Mouse (Mus musculus) megakaryocyte-erythroid progenitor cell, adult 5-6 weeks (primary cell): ENCODE results near the gene Ddx11. TPM values are rescaled to one million over a fixed set of nuclear protein-coding genes. Genes with fewer than 3 reads are reported as not detected.
"Not testable (repeated sequence)": the region's sequence is repeated elsewhere in the genome, so short reads cannot be mapped to it uniquely, and the experiment has no call there.

Experiments
- ATAC-seq: replicated peaks from 2 replicates; pipeline ENCODE4 v1.8.0; 2016; ENCODE audit warnings: mild to moderate bottlenecking, inconsistent platforms; ENCODE audit not compliant: severe bottlenecking, poor library complexity, low FRiP score, low TSS enrichment
- total RNA-seq, 2 experiments: library from RNA; stranded (forward) in 1 of 2; stranded (reverse) in 1 of 2; fragments of 200-1000, 215-1000 nt in 1 of 2; fragments of >200 nt in 1 of 2; fragmentation: Nextera tagmentation in 1 of 2; gene quantifications; 2 replicates each; pipeline ENCODE4 v1.2.3; 2014 to 2017

The Ddx11 gene
- total RNA-seq, 2 experiments from 2014 or later = 19.5 to 38.5 TPM

GRCm38 (mm10) chr17:66110746-66111145 is 12.6 kb upstream of the Ddx11 start:
- 0 out of 2 replicates have a peak, but pooled peaks have one; percentile 12 for ATAC-seq

DNA sequence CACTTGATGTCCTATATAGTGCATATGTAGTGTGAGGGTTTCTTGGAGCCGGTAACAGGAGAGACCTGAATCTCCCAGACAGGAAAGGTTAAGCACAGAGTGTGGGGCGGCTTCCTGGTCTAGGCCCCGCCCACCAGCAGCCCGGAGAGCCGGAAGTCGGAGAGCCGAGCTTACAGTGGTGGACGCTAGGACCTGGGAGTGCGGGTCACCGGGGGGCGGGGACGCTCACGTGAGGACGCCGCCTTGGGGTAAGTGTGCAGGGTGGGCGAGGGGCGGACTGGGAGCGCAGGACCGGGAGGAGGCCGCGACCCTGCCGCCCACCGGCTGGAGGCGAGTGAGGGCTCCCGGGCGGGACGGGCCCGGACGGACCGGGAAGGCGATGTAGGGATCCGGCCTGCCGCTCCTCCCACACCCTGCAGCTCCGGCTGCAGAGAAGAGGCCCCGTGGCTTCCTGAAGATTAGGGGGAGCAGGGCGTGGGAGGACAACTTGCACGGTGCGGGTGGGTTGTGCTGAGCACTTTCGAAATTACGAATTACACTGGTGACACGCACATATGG is 11.8 kb upstream of the Ddx11 start, which contains the start of gene Washc1:
Gene Washc1 (plus strand): TSS at position 144 of the 558 bp plus-strand sequence.
- ATAC-seq = peak; percentile 93

DNA sequence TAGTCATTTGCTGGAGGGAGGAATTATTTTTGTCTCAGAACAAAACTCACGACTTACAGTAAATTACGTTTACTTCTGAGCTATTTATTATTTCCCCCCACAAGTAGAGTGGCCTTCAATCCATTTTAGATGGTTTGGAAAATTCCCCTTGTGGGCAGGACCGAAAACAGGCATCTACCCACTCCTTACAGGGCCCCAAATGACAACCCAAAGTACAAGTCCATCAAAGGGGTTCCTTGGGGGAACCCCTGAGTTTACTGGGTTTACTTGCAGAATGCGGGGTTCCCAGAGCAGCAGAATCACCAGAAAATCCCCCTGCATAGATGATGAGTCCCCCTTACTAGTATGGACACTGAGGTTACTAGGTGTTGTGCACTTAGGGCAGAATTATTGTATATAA is 11.2 kb upstream of the Ddx11 start:
- ATAC-seq = no peak

GRCm38 (mm10) chr17:66118991-66119390 is 4.3 kb upstream of the Ddx11 start:
- ATAC-seq = no peak

GRCm38 (mm10) chr17:66120701-66121100 is 2.6 kb upstream of the Ddx11 start:
- no peak for ATAC-seq

DNA sequence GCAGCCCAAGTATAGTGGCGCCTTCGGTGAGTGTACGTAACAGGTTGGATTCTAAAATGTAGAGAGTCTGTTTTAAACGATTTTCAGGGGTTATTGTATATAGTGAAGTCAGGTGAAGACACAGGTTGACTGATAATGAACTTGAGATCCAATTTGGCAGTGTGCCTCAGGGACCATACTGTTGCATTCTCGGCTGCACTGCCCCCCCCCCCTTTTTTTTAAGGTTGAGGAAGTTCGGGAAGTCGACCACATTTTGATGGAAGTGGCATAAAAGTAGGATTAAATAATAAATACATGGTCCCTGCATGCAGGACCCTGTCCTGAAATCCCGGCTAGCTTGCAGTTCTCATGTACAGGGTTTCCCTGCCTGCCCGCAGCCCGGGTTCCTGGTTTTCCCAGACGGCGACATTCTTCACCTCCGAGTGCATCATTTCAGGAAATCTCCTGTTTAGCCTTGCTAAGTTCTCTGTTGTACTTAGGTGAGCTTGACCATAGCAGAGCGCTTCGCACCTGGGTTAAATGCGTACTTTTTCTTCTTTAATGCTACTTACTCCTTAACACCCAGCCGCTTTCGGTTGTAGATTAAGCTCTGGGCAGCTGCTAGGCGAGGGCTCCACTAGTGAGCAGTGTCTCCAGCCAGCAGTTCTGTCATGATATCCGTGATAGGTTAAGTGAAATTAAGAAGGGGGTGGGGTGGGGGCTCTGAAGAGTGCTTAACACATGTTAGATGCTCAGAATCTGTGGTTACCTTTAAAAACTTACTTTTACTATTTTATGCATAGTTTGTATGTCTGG is 693 bp downstream of the Ddx11 start:
- ATAC-seq = peak; percentile 31

DNA sequence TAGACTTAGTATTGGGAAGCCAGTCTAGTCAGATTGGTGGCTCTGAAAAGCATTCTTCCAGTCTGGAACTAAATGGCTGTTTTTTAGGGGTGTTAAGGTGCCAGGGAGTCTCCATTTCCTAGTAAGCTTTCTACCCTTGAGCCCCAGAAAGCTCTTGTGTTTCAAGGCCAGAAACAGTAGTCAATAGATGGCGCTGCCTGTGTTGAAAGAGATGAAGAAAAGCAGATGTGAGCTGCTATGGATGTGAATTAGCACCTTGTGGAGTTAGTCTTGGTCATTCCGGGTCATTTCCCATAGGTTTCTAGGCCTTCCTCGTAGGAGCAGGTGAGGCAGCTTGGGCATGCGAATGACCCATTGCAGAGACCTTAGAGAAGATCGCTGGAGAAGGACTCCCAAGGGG is 1.9 kb downstream of the Ddx11 start:
- ATAC-seq = no peak

- ATAC-seq = no peak
Observed at GRCm38 (mm10) chr17:66130371-66130770, 7.1 kb downstream of the Ddx11 start.

GRCm38 (mm10) chr17:66131212-66131611 is 7.9 kb downstream of the Ddx11 start:
- peak; percentile 98 for ATAC-seq

DNA sequence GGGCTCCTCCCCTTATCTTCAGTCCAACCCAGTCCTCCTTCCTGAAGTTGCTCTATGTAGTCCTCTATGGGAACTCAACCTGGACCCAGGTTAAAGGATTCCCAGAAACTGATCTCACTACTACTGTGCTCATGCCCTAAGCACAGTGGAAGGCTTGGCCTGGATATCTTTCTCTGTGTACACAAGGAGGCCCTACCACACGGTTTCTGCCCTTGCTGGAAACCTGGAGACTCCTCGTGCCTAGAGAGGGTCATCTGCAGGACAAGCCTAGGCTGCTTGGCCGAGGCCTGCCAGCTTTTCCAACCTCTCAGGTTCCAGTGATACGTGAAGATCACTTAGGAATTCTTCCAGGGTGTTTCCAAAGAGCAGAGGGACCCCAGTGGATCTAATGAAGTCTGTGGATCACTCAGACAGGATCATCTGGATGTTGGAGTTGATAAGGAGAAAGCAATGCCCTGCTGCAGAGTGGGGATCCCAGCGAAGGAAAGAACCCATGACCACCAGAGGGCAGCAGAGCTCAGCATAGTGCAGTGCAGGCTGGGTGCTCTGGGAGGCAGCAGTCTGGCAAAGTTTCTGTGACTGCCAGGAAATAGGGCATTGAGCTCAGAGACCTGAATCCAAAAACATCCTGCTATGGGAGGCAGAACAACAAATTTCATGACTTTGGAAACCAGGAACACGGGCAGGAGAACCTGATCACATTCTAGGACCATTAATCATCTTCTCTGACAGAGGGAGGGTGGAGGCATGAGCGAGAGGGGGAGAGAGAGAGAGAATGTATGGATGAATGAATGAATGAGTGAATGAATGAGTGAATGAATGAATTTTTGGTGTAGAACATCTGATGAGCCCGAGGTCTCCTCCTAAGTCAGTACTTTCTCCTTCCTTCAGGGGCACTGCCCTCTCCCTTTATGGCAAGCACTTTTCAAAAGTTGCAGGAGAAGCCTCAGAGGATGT is 29.7 kb downstream of the Ddx11 start:
- peak; percentile 74 for ATAC-seq

GRCm38 (mm10) chr17:66153735-66154423 is 30.6 kb downstream of the Ddx11 start:
- ATAC-seq = not testable (repeated sequence)

DNA sequence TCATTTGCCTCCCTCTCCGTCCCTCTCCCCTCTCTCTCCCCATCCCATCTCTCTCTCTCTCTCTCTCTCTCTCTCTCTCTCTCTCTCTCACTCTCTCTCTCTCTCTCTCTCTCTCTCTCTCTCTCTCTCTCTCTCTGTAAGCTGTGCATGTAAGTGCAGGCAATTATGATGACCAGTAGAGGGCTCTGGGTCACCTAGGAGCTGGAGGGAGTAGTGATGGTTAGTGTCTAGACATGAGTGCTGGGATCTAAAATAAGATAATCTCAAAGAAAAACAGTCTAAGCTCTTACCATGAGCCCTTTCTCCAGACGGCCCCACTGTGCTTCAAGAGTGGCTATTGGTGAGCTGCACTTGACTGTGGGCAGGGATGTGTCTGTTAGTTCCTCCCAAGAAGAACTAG is 31.6 kb downstream of the Ddx11 start:
- no peak for ATAC-seq

DNA sequence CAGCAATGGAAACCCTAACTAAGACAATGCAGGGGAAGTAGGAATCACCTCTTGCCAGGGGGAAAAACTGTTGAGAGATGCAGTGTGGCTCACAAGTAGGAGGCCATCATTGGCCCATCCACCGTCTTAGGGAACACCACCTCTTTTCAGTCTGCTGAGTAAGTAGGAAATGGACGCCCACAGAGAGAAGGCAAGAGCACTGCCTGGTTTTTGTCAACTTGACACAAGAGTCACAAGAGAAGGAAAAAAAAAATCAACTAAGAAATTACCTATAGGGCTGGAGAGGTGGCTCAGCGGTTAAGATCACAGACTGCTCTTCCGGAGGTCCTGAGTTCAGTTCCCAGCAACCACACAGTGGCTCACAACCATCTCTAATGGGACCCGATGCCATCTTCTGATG is 35.0 kb downstream of the Ddx11 start:
- no peak for ATAC-seq

DNA sequence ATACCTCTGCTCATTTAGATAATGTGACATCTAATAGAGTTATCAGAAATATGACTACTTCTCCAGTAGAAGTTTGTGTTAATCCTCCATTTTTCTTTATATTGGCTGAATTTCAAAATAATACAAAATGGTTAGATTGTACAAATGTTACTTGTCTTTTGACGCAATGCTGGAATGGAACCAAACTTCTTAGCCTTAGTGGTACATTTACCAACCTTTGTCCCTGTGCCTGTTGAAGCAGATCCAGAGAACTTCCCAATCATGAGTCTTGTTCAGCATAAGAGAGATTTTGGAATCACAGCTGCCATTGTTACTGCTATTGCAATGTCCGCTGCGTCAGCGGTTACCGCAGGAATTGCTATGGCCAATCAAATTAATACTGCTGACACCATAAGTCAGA is 43.8 kb downstream of the Ddx11 start:
- ATAC-seq = not testable (repeated sequence)

GRCm38 (mm10) chr17:66170971-66171370 is 47.7 kb downstream of the Ddx11 start:
- ATAC-seq = not testable (repeated sequence)

DNA sequence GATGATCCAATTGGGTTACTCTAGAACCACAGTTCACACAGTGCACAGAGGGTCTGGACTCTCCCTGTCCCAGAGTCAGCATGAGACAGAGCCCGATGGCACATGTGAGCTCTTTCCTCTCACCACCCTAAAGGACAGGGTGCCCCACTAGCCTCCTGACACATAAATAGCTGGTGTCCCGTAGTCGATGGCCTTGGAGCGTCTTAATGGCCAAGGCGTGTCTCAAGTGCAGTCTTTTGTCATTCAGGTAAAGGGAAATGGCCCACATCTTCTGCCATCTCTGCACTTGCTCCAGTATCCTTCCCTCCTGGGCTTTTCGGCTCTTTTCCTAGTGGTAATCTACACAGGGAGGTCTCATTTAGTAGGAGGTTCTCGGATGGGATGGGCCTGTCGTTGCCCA is 67.3 kb downstream of the Ddx11 start:
- no peak for ATAC-seq

DNA sequence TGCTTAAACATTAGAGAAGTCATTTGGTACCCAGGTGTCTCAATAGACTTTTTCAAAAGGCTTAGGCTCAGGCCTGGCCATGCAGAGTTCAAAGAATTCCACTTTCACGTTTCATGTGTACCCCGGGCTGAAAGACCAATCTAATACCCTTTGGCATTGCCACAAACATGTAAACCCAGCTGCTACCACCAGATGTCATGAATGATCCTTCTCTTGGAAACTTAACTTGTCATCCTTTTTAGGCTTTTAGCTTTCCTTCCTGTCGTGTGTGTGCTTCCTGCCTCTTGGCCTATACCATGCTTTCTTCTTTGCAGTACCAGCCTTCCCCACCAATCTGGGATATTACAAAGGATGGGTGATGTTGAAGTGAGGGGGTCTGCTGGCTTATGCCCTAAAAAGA is 73.7 kb downstream of the Ddx11 start:
- no peak for ATAC-seq
